Mouse (Mus musculus): ENCODE measurements around the gene Gm20661.

The Gm20661 gene

DNA sequence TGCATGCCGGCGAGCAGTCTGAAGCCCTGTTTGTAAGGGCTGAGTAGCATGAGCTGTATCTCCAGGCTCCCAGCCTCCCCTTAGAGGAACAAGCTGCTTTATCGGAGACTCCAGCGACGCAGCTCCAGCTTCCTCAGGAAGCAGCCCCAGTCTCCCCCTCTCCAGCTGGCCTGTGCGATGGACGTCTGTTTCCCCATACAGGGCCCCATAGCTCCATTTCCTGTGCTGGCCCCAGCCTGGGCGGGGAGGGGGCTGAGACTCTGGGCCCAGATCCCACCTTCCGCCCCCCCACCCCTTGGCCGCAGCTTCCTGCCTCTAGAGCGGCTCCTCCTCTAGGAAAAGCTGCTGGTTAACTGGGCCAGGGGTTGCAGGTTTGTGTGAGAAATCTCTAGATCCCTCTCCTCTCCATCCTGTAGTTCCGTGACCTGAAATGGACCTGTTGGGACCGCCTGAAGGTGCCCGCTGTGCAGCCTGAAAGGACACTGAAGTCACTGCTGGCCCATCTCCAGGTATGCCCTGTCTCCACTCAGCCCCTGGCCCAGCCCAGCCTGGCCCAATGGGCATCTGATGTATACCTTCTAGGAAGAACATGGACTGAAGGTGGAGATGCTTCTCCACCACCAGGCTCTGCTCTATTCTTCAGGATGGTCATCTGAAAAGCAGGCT lies at the start of gene Gm20661:
Gene Gm20661, plus strand, starts transcription at position 378 of the 666 bp plus-strand sequence.
- peak; percentile 78 to 90 for DNase-seq

- no peak for DNase-seq
Measured at GRCm38 (mm10) chr9:107934146-107934545, 48.7 kb upstream of the Gm20661 start.

GRCm38 (mm10) chr9:107935374-107935773 lies 47.5 kb upstream of the Gm20661 start, which contains the start of gene Camkv:
Gene Camkv (plus strand): TSS chr9:107935674.
- DNase-seq = no peak

DNA sequence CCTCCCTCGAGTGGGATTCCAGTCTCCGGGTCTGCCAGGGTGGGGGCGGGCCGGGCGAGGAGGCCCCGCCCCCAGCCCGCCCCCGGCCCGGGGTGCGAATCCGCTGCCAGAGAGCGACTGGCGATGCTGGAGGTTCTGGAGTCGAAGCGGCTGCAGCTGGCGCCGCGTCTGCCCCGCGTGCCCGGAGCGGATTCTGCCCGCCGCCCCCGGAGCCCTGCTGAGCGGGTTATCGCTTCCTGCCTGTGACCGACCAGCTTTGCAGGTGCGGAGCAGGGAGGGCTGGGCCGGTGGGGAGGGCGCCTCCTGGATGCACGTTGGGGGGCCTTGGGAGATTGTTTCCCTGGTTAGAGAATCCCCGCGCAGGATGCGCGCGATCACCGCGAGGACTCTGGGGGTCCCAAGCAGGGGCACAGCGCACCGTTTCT lies 47.1 kb upstream of the Gm20661 start:
- no peak for DNase-seq

DNA sequence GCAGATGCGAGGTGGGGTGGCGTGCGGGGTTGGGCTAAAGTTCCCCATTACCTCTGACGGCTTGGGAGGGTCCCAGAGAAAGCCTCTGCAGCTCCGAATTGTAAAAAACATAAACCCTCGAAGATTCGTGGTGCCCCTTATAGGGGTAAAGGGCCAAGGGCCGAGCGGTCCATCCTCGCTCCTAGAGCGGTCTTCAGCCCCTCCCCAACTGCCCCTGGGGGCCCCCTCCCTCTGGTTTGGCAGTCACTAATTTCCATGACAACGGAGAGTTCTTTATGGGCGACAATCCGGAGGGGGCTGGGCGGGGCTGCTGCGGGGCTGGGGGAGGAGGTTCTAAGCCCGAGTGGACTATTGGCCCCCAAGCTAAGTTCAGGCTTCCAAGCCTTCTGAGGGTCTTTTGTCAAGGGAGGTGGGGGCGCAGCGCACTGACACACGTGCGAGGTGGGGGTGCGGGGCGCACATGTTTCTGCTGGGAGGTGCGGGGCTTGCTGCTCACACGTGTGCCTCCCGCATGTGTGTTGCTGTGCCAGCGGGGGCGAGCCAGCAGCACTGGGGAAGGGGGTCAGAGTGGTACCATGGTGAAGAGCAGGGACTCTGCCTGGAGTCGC lies 46.5 kb upstream of the Gm20661 start:
- DNase-seq = no peak

- DNase-seq = no peak
Measured at GRCm38 (mm10) chr9:107936831-107937230, 46.0 kb upstream of the Gm20661 start.

DNA sequence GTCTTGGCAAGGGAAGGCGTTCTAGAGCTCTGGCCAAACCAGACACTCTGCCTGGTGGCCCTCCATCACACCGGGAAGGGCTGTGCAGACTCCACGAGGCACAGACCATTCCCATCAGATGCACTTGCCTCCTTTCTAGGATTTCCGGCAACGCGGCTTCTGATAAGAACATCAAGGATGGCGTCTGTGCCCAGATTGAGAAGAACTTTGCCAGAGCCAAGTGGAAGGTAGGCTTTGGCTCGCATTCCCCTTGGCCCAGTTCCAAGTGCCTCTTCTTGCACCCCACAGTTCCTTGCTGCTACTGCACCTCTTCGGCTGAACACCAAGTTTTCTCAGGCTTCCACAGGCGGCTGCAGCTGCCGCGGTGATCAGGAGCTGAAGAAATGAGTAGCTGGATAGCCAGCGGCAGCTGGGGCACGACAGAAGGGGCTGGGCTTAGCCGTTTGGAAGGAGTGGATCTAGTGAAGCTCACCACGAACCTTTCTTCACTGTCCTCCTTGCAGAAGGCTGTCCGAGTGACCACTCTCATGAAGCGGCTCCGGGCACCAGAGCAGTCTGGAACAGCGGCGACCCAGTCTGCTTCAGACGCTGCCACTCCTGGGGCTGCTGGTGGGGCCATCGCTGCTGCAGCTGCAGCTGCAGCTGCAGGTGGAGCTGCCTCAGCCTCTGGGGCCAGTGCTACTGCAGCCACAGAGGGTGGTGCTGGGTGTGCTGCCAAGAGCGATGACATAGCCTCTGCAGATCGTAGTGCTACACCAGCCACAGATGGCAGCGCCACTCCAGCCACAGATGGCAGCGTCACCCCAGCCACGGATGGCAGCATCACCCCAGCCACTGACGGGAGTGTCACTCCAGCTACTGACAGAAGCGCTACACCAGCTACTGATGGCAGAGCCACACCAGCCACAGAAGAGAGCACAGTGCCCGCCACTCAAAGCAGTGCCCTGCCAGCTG lies 35.3 kb upstream of the Gm20661 start:
- DNase-seq = no peak

DNA sequence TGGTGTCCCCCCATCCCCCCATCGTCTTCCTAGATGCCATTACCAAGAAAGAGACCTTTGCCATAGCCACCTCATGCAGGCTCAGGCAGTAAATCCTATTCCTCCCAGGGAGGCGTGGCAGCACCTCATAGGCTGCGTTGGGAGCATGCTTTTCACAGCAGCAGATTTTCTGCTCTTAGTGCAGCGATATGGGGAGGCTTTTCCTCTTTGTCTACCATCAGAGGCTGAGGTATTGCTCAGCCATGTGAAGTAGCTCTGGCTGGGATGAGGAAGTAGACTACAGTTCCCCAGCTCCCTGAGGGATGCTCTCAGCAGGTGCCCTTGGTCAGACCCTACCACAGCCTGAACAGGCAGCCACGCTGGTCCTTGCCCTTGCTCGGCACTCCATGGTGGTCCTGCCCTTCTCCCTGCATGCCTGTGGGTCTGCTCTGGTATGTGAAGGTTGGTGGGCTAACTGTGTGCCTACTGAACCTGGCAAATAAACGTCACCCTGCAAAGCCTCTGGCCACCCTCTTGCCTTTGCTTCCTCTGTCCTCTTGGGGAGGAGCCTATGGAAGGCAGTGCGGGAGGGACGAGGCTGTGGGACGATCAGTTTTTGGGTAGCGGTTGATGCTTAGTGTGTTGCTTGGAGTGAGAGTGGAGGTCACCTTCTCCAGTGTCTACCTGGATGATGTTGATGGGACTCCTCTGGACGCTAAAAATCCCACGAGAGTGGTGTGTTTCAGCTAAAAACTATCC lies 33.5 kb upstream of the Gm20661 start:
- DNase-seq = no peak

GRCm38 (mm10) chr9:107949922-107950235 lies 33.0 kb upstream of the Gm20661 start, which contains the start of gene Traip:
Gene Traip (plus strand): TSS chr9:107950136.
- no peak for DNase-seq

DNA sequence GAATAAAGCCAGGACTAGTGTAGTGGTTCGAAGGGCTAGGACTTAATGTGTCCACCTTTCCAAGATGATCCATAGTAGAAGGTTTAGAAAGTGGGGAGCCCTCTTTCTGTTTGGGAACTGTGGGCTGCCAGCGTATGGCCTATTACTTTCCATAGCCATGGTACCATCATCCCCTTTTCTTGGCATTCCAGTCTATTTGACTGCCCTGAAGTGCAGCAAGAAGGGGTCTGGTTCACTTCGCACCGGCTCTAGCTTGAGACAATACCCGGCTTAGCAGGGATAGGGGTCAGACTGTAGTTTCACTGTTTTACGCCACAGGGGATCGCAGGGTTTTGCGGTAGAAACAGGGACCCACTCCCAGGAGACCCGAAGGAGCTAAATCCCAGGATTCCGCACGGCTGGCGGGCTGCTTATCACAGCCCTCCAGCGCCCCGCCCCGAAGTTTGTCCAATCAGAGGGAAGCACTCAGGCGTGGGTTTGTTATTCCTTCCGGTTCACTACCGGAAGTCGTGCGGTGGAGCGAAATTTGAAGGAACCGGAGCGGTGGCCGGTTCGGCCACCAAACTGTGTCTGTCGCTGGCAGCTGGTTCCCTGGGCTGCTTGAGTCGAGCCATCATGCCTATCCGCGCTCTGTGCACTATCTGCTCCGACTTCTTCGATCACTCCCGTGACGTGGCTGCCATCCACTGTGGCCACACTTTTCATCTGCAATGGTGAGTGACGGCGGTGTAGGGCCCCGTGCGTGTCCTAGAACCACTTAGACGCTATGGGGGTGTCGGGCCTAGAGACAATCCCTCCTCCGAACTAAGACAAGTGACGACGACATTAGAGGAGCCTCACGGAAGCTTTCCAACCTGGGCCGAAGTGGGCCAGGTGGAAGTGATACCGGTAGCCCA lies 32.1 kb upstream of the Gm20661 start:
- peak; percentile 96 to 97 for DNase-seq

DNA sequence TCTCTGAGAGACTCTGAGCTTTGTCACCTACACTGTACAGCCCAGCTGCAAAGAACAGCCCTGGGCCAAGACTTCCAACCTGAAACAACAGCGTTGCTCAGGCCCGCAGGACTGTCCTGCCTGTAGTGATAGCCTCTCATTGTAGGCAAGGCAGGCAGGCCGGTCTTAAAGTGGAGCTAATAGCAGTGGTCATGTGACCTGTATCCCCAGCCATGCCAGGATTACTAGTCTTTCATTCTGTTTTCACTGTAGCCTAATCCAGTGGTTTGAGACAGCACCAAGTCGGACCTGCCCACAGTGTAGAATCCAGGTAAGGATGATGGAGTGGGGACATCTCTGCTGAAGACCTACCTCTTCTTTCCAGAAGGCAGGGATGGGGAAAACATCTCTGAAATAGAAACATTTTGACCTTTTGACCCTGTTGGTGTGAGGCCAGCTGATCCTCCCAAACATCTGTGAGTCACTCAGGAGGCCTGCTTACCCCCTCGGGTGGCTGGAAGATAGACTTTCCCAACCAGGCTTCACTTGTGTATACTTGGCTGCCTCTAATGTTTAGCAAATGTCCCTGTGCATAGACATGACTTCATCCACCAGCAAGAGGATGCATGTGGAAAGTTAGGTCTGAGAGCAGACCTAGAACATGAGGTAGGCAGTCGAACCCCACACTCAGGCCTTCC lies 27.1 kb upstream of the Gm20661 start:
- DNase-seq = no peak

GRCm38 (mm10) chr9:107957141-107957540 lies 25.7 kb upstream of the Gm20661 start:
- no peak for DNase-seq

- DNase-seq = no peak
Measured at GRCm38 (mm10) chr9:107959896-107960295, 23.0 kb upstream of the Gm20661 start.

DNA sequence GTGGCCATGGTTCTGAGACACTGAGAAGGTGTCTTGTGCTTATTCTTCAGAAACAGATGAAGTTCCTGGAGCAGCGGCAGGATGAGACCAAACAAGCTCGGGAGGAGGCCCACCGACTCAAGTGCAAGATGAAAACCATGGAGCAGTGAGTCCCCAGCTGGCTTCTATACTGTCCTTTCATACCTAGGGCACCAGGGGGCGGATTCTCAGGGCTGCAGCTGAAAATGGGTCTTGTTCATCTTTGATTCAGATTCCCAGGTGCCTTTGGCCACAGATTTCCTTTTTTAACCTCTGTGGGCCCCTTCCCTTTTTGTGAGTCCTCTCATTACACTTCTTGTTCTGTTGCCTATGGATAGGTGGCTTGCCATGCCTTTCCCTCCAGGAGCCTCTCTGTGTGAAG lies 21.9 kb upstream of the Gm20661 start:
- DNase-seq = no peak

DNA sequence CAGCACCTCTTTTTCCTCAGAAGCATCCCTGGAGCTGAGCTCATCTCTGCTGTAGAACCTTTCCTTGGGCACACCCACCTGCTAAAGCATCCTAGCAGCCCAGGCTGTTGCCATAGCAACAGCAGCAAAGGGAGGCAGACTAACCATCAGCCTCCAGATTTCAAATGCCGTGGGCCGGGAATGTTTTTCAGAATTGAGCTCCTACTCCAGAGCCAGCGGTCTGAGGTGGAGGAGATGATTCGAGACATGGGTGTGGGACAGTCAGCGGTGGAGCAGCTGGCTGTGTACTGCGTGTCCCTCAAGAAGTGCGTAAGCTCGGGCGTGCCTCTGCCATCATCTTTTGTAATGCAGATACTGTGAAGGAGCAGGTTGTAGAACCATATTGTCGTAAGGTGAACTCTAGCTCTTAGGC lies 21.5 kb upstream of the Gm20661 start:
- DNase-seq = no peak

- no peak for DNase-seq
Measured at GRCm38 (mm10) chr9:107961881-107962280, 21.0 kb upstream of the Gm20661 start.

- no peak for DNase-seq
Measured at GRCm38 (mm10) chr9:107962916-107963315, 19.9 kb upstream of the Gm20661 start.

GRCm38 (mm10) chr9:107963700-107964099 lies 19.2 kb upstream of the Gm20661 start:
- DNase-seq = peak; percentile 88 to 93

DNA sequence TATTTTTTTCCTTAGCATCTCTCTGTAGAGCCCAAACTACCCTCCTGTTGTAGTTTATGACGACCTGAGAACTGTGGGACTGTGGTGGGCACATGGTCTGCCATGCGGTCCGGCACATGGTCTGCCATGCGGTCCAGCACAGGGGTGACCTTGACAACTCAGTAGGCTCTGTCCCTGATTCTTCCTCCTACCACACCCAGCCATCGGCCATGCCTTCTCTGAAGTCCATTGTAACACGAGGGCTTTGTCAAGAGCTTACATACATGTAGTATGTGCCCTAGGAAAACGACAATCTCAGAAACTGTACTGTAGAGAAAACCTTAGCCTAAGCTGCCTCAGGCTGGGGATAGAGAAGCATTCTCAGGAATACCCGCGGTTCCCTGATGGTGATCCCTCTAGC lies 18.2 kb upstream of the Gm20661 start:
- no peak for DNase-seq

DNA sequence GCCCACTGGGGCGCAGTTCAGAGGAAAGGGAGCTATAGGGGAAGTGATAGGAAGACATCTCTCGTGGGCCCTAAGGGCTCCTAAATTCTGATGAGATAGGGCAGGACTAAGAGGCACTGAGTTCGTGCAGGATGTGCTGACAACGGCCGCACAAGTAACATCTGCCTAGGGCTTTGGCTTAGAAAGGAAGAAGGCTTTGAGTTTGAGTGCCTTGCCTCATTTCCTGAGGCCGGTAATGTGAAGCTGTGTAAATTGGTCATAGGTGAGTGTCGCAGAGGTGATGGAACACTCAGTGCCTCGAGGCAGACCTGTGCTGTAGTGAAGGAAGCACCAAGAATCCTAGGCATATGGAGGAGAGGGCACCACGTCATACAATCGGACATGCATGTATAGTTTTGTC lies 16.2 kb upstream of the Gm20661 start:
- DNase-seq = no peak

DNA sequence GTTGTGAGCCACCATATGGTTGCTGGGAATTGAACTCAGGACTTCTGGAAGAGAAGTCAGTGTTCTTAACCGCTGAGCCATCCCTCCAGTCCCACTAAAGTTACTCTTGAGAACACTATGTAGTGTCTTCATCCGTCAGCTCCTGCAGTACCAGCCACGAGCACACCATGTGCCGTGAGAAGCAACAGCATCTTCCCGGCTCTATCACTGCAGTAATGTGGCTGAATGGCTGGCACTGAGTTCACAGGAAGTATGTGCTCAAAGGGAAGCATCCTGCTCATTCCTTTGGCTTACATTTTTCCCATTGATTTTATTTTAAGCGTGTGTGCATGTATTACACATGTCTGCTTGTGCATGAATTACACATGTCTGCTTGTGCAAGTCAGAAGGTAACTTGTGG lies 15.4 kb upstream of the Gm20661 start:
- DNase-seq = peak in 1 of 2 experiments; percentile 55
